In the genomic region with DNA sequence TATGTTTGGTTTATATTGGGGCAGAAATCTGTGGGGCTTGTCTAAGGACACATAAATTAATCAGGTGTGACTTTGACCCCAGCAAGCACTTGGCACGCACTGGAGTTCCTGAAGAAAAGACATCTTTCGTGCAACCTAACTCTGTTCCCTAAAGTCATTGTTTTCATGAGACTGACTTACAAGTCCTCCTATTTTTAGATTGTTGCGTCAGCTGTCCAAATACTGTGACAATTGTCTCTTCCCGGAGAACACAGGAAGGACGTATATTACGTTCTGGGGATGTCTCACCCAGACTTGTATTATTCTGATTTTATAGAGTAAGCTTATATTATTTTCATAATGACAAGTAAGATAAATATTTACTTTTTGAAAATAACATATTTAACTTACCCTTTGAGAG, we compare ENCODE assay signal across 11 mouse cellular contexts.
A peak's percentile ranks its signal among the peaks of the same experiment; 100 is the strongest.
DNase-seq lines count a peak whose midpoint lies in the region; ATAC-seq and TF ChIP-seq lines count a peak whose summit lies in the region.
"Had no signal": no experiment of that assay in that cellular context is flagged by ENCODE, and none has a peak within 500 bp of the region (broad histone marks: within the 10 kb centered on the region; RNA-seq: fewer than 3 reads in every experiment).

No protein-coding gene starts in this region.

- WGBS in heart, postnatal 0 days = 41% methylated on average over 6 of the region's 6 CpGs
- 61% methylated on average over 6 of the region's 6 CpGs for WGBS in heart, embryonic 12.5 days
- 87% methylated on average over 6 of the region's 6 CpGs for WGBS in midbrain, embryonic 11.5 days
- WGBS in midbrain, embryonic 15.5 days = 86% methylated on average over 6 of the region's 6 CpGs
- WGBS in cerebellum, adult 2 months = 59% methylated on average over 6 of the region's 6 CpGs

- no peak for DNase-seq in heart, postnatal 0 days (ENCODE audit: low spot score)
- no peak for DNase-seq in layer of hippocampus, adult 2 months (ENCODE audit: low spot score in 2 of 2)
- DNase-seq in layer of hippocampus, adult 9-10 months (ENCODE audit: low spot score) = no peak
- peak; percentile 54 for DNase-seq in midbrain, embryonic 11.5 days (ENCODE audit: low spot score, missing footprints)
- no peak for DNase-seq in cerebellum, adult 2 months
- DNase-seq: gastrocnemius, postnatal 36 days had no signal

- no peak for TF ChIP-seq EP300 in heart, postnatal 0 days (IDR thresholded peaks at IDR 0.05; ENCODE audit: low read depth)

- no peak overlapping the region for H3K4me2 ChIP-seq in heart, postnatal 0 days (ENCODE audit: low read depth, low read length)
- no peak overlapping the region for H3K4me2 ChIP-seq in heart, embryonic 12.5 days
- no peak overlapping the region for H3K4me2 ChIP-seq in midbrain, embryonic 11.5 days
- no peak overlapping the region for H3K4me2 ChIP-seq in midbrain, embryonic 15.5 days
- H3K4me2 ChIP-seq: forebrain, embryonic 15.5 days; hindbrain, embryonic 12.5 days had no signal

- no peaks in the 10 kb centered on the region; the same call in 1 of the 2 replicates for H3K4me1 ChIP-seq in heart, postnatal 0 days (ENCODE audit: control insufficient read depth, insufficient read depth)
- no peaks in the 10 kb centered on the region for H3K4me1 ChIP-seq in heart, embryonic 12.5 days (replicated peaks)
- H3K4me1 ChIP-seq in midbrain, embryonic 11.5 days (ENCODE audit: control insufficient read depth, insufficient read depth, low read length) = no peaks in the 10 kb centered on the region
- H3K4me1 ChIP-seq in midbrain, embryonic 15.5 days = no peaks in the 10 kb centered on the region
- peaks cover 18% of the 10 kb centered on the region for H3K4me1 ChIP-seq in cerebellum, adult 2 months (ENCODE audit: control insufficient read depth, insufficient read depth, low read length)
- H3K4me1 ChIP-seq: hindbrain, embryonic 12.5 days had no signal

- no peak for TF ChIP-seq POLR2A in cerebellum, adult 2 months (IDR thresholded peaks at IDR 0.05; ENCODE audit: borderline replicate concordance, insufficient read depth, low read length)

- no peak overlapping the region for H3K4me3 ChIP-seq in heart, postnatal 0 days (ENCODE audit: low read depth, low read length)
- H3K4me3 ChIP-seq in heart, embryonic 12.5 days = no peak overlapping the region
- H3K4me3 ChIP-seq in layer of hippocampus, adult 2 months = no peak overlapping the region
- H3K4me3 ChIP-seq in midbrain, embryonic 11.5 days (ENCODE audit: low read depth, low read length) = no peak overlapping the region
- H3K4me3 ChIP-seq in midbrain, embryonic 15.5 days = no peak overlapping the region
- H3K4me3 ChIP-seq in cerebellum, adult 2 months (replicated peaks; ENCODE audit: insufficient read depth, low read depth, low read length) = no peak overlapping the region
- H3K4me3 ChIP-seq: forebrain, embryonic 15.5 days; hindbrain, embryonic 12.5 days had no signal

- no peak overlapping the region for H3K27ac ChIP-seq in heart, postnatal 0 days (ENCODE audit: low read depth)
- no peak overlapping the region for H3K27ac ChIP-seq in heart, embryonic 12.5 days (ENCODE audit: poor library complexity, severe bottlenecking)
- H3K27ac ChIP-seq in layer of hippocampus, adult 2 months = peak overlapping the region; percentile 58
- no peak overlapping the region for H3K27ac ChIP-seq in midbrain, embryonic 11.5 days (ENCODE audit: low read depth, low read length)
- no peak overlapping the region for H3K27ac ChIP-seq in midbrain, embryonic 15.5 days
- H3K27ac ChIP-seq in cerebellum, adult 2 months (ENCODE audit: insufficient read depth, low read length) = no peak overlapping the region
- H3K27ac ChIP-seq: forebrain, embryonic 15.5 days; hindbrain, embryonic 12.5 days had no signal

- no peak overlapping the region for H3K9ac ChIP-seq in heart, postnatal 0 days (replicated peaks; ENCODE audit: low read depth, low read length)
- no peak overlapping the region for H3K9ac ChIP-seq in heart, embryonic 12.5 days
- no peak overlapping the region for H3K9ac ChIP-seq in midbrain, embryonic 11.5 days (ENCODE audit: low read length)
- H3K9ac ChIP-seq in midbrain, embryonic 15.5 days = no peak overlapping the region
- H3K9ac ChIP-seq: forebrain, embryonic 15.5 days; hindbrain, embryonic 12.5 days had no signal

- H3K27me3 ChIP-seq in heart, postnatal 0 days (ENCODE audit: control insufficient read depth, insufficient read depth, low read length) = no peaks in the 10 kb centered on the region
- H3K27me3 ChIP-seq in heart, embryonic 12.5 days (replicated peaks) = no peaks in the 10 kb centered on the region
- no peaks in the 10 kb centered on the region for H3K27me3 ChIP-seq in midbrain, embryonic 11.5 days (ENCODE audit: control insufficient read depth, insufficient read depth, low read length)
- H3K27me3 ChIP-seq in midbrain, embryonic 15.5 days (replicated peaks) = no peaks in the 10 kb centered on the region
- no peaks in the 10 kb centered on the region for H3K27me3 ChIP-seq in cerebellum, adult 2 months (ENCODE audit: control insufficient read depth, insufficient read depth, low read length)
- H3K27me3 ChIP-seq: forebrain, embryonic 15.5 days; hindbrain, embryonic 12.5 days had no signal

- no peaks in the 10 kb centered on the region for H3K9me3 ChIP-seq in heart, postnatal 0 days (replicated peaks; ENCODE audit: control insufficient read depth, low read length)
- H3K9me3 ChIP-seq in heart, embryonic 12.5 days (replicated peaks) = peaks cover 4% of the 10 kb centered on the region; the same call in 1 of the 2 replicates
- no peaks in the 10 kb centered on the region for H3K9me3 ChIP-seq in midbrain, embryonic 11.5 days (ENCODE audit: control insufficient read depth, low read length)
- no peaks in the 10 kb centered on the region for H3K9me3 ChIP-seq in midbrain, embryonic 15.5 days
- H3K9me3 ChIP-seq: forebrain, embryonic 15.5 days; hindbrain, embryonic 12.5 days had no signal

- H3K36me3 ChIP-seq in heart, postnatal 0 days (replicated peaks; ENCODE audit: control insufficient read depth, insufficient read depth, low read length) = no peaks in the 10 kb centered on the region
- no peaks in the 10 kb centered on the region for H3K36me3 ChIP-seq in heart, embryonic 12.5 days
- H3K36me3 ChIP-seq in midbrain, embryonic 11.5 days (ENCODE audit: control insufficient read depth, insufficient read depth, low read length) = no peaks in the 10 kb centered on the region
- no peaks in the 10 kb centered on the region for H3K36me3 ChIP-seq in midbrain, embryonic 15.5 days (replicated peaks)
- H3K36me3 ChIP-seq: forebrain, embryonic 15.5 days; hindbrain, embryonic 12.5 days had no signal

- no peak for TF ChIP-seq CTCF in heart, postnatal 0 days (IDR thresholded peaks at IDR 0.05; ENCODE audit: low read depth)
- no peak for TF ChIP-seq CTCF in layer of hippocampus, adult 2 months (conservative IDR thresholded peaks at IDR 0.05)
- TF ChIP-seq CTCF in cerebellum, adult 2 months (IDR thresholded peaks at IDR 0.05; ENCODE audit: borderline replicate concordance, insufficient read depth, low read depth, low read length) = no peak

- ATAC-seq in heart, postnatal 0 days (ENCODE audit: insufficient read depth, low read depth) = 0 out of 2 replicates have a peak, but pooled peaks have one; percentile 27
- ATAC-seq in heart, embryonic 12.5 days (ENCODE audit: insufficient number of reproducible peaks, low FRiP score) = no peak
- ATAC-seq in midbrain, embryonic 11.5 days (ENCODE audit: low FRiP score) = no peak
- no peak for ATAC-seq in midbrain, embryonic 15.5 days (replicated peaks)
- ATAC-seq: forebrain, embryonic 15.5 days; hindbrain, embryonic 16.5 days had no signal
